Mouse (Mus musculus) spleen, adult 2 months (tissue): Measurements from ENCODE around the gene Oxct2b. TPM values are rescaled to one million over a fixed set of nuclear protein-coding genes. Genes with fewer than 3 reads are reported as not detected.
"Not testable (repeated sequence)": the region's sequence is repeated elsewhere in the genome, so short reads cannot be mapped to it uniquely, and the experiment has no call there.

Experiments used
- DNase-seq, 2 experiments: peaks; one replicate each; pipeline versions ENCODE4 v3.0.0 to v3.0.0-alpha.2; 2012 to 2021; ENCODE audit warnings: low spot score in 2 of 2, low read depth in 1 of 2
- H3K27ac ChIP-seq: fragments of 200-500 bp; 2 replicates; pipeline ENCODE4 v1.5.1; 2012; ENCODE audit warnings: low read length, inconsistent platforms; ENCODE audit not compliant: insufficient read depth
- H3K27me3 ChIP-seq: fragments of 200-500 bp; 2 replicates; pipeline ENCODE4 v1.6.1; 2012; ENCODE audit warnings: mild to moderate bottlenecking, moderate library complexity, low read length, inconsistent platforms; ENCODE audit not compliant: control insufficient read depth, insufficient read depth
- H3K36me3 ChIP-seq: fragments of 200-500 bp; 2 replicates; pipeline ENCODE4 v1.6.1; 2012; ENCODE audit warnings: mild to moderate bottlenecking, low read length, inconsistent platforms; ENCODE audit not compliant: control insufficient read depth, insufficient read depth
- H3K4me1 ChIP-seq: fragments of 200-500 bp; 2 replicates; pipeline ENCODE4 v1.6.1; 2011; ENCODE audit warnings: inconsistent platforms; ENCODE audit not compliant: control insufficient read depth, insufficient read depth, insufficient read length
- H3K4me3 ChIP-seq: fragments of 200-500 bp; 2 replicates; pipeline ENCODE4 v1.5.1; 2011; ENCODE audit warnings: mild to moderate bottlenecking, inconsistent platforms; ENCODE audit not compliant: insufficient read depth, insufficient read length; ENCODE audit errors: extremely low read depth
- CTCF ChIP-seq: fragments of 200-500 bp; IDR thresholded peaks from 2 replicates; pipeline ENCODE4 v1.5.1; 2011; ENCODE audit warnings: mild to moderate bottlenecking, inconsistent platforms; ENCODE audit not compliant: insufficient read depth, insufficient read length, insufficient replicate concordance; ENCODE audit errors: extremely low read depth
- POLR2A ChIP-seq: fragments of 200-500 bp; IDR thresholded peaks from 2 replicates; pipeline ENCODE4 v1.6.1; 2011; ENCODE audit warnings: low read depth, low read length, inconsistent platforms
- WGBS: fragments of 180-500 bp; shearing (Covaris S2); methylation state at CpG from one replicate; pipeline ENCODE4 v1.1.7; 2018; 5-methylcytosine and 5-hydroxymethylcytosine counted together
- polyA plus RNA-seq: library from polyadenylated mRNA; depleted of rRNA; stranded (reverse); fragments of >200 nt; gene quantifications from 2 replicates; pipeline ENCODE4 v1.2.3, GENCODE M21; 2012

Oxct2b gene
- polyA plus RNA-seq, 1 experiment = 0.05 TPM

- Histone ChIP-seq H3K4me1 (peaks cover 3% of the 10 kb centered on the region; the same call in 1 of the 2 replicates), H3K27me3 (peaks cover 8% of the 10 kb centered on the region), H3K27ac (no peak overlapping the region), H3K36me3 (no peaks in the 10 kb centered on the region), H3K4me3 (no peak overlapping the region)
- TF ChIP-seq POLR2A (no peak), CTCF (no peak)
- no peak for DNase-seq
- 40% methylated on average over 24 of the region's 24 CpGs for WGBS
These were observed 10.6 kb upstream of the Oxct2b start for GRCm38 (mm10) chr4:123105451-123105790.

- H3K27me3 ChIP-seq = not testable (repeated sequence)
- WGBS = 87% methylated on average over 7 of the region's 7 CpGs
These were observed 10.1 kb upstream of the Oxct2b start for GRCm38 (mm10) chr4:123105929-123106328.

GRCm38 (mm10) chr4:123106864-123107263 is 9.2 kb upstream of the Oxct2b start:
- WGBS = 100% methylated on average over 2 of the region's 2 CpGs
- peaks cover 8% of the 10 kb centered on the region for H3K27me3 ChIP-seq
- no peak for TF ChIP-seq CTCF
- TF ChIP-seq POLR2A = no peak
- no peak for DNase-seq
- H3K4me1 ChIP-seq = peaks cover 3% of the 10 kb centered on the region; the same call in 1 of the 2 replicates
- H3K27ac ChIP-seq = no peak overlapping the region
- H3K4me3 ChIP-seq = no peak overlapping the region
- H3K36me3 ChIP-seq = no peaks in the 10 kb centered on the region

More at GRCm38 (mm10) chr4:123105929-123106328, 10.1 kb upstream of the Oxct2b start:
- not testable (repeated sequence) for H3K27ac ChIP-seq, DNase-seq, H3K4me3 ChIP-seq, H3K4me1 ChIP-seq, H3K36me3 ChIP-seq

- Histone ChIP-seq H3K4me3 (no peak overlapping the region), H3K36me3 (no peaks in the 10 kb centered on the region), H3K27ac (no peak overlapping the region), H3K27me3 (peaks cover 8% of the 10 kb centered on the region), H3K4me1 (peaks cover 3% of the 10 kb centered on the region; the same call in 1 of the 2 replicates)
- no peak for DNase-seq
- TF ChIP-seq POLR2A (no peak), CTCF (no peak)
- WGBS = 88% methylated on average over 5 of the region's 5 CpGs
These were observed 8.0 kb upstream of the Oxct2b start for GRCm38 (mm10) chr4:123108056-123108455.

- no peak overlapping the region for H3K27ac ChIP-seq
- no peak for DNase-seq
- H3K4me3 ChIP-seq = no peak overlapping the region
- no peak for TF ChIP-seq CTCF
- no peak for TF ChIP-seq POLR2A
- H3K36me3 ChIP-seq = no peaks in the 10 kb centered on the region
- H3K27me3 ChIP-seq = no peaks in the 10 kb centered on the region
- H3K4me1 ChIP-seq = no peaks in the 10 kb centered on the region
- WGBS = 92% methylated on average over 4 of the region's 4 CpGs
These were observed 5.3 kb upstream of the Oxct2b start for GRCm38 (mm10) chr4:123110751-123111150.

- not testable (repeated sequence) for H3K4me1 ChIP-seq, H3K4me3 ChIP-seq, DNase-seq, H3K27me3 ChIP-seq, H3K36me3 ChIP-seq, H3K27ac ChIP-seq
- WGBS = 82% methylated on average over 10 of the region's 10 CpGs
These were observed 4.6 kb upstream of the Oxct2b start for GRCm38 (mm10) chr4:123111275-123111983.

GRCm38 (mm10) chr4:123112216-123112764 is 3.8 kb upstream of the Oxct2b start:
- no peaks in the 10 kb centered on the region for H3K27me3 ChIP-seq
- no peak for DNase-seq

GRCm38 (mm10) chr4:123114651-123115050 is 1.4 kb upstream of the Oxct2b start:
- not testable (repeated sequence) for H3K27ac ChIP-seq, H3K4me1 ChIP-seq, H3K36me3 ChIP-seq, H3K4me3 ChIP-seq, DNase-seq, H3K27me3 ChIP-seq
- 91% methylated on average over 4 of the region's 4 CpGs for WGBS

More at GRCm38 (mm10) chr4:123112216-123112764, 3.8 kb upstream of the Oxct2b start:
- WGBS = 22% methylated on average over 8 of the region's 8 CpGs
- no peak overlapping the region for H3K4me3 ChIP-seq
- no peak for TF ChIP-seq POLR2A
- no peak for TF ChIP-seq CTCF
- H3K4me1 ChIP-seq = no peaks in the 10 kb centered on the region
- no peak overlapping the region for H3K27ac ChIP-seq
- H3K36me3 ChIP-seq = no peaks in the 10 kb centered on the region

GRCm38 (mm10) chr4:123116640-123117039 is 574 bp downstream of the Oxct2b start:
- H3K4me1 ChIP-seq, H3K27ac ChIP-seq, H3K27me3 ChIP-seq, H3K4me3 ChIP-seq, DNase-seq, H3K36me3 ChIP-seq: not testable (repeated sequence)
- 17% methylated on average over 36 of the region's 42 CpGs for WGBS
